Mouse (Mus musculus) forebrain, embryonic 16.5 days (tissue): ENCODE results near the gene Pdia3. TPM values are rescaled to one million over a fixed set of nuclear protein-coding genes. Genes with fewer than 3 reads are reported as not detected.
"Not testable (repeated sequence)": the region's sequence is repeated elsewhere in the genome, so short reads cannot be mapped to it uniquely, and the experiment has no call there.

Experiments
- ATAC-seq: fragments of 200-750 bp; cut with Nextera tagmentation; 2 replicates; pipeline ENCODE4 v1.8.0; 2017; ENCODE audit warnings: mild to moderate bottlenecking, moderate library complexity
- H3K27ac ChIP-seq: fragments of 300-500 bp; sonication (generic); 2 replicates; pipeline ENCODE4 v1.5.1; 2014; ENCODE audit warnings: low read length, control low read depth
- H3K27me3 ChIP-seq: fragments of 300-500 bp; sonication (generic); replicated peaks from 2 replicates; pipeline ENCODE4 v1.6.1; 2014; ENCODE audit warnings: low read length; ENCODE audit not compliant: control insufficient read depth, insufficient read depth
- H3K36me3 ChIP-seq: fragments of 300-500 bp; sonication (generic); 2 replicates; pipeline ENCODE4 v1.6.1; 2014; ENCODE audit not compliant: control insufficient read depth, insufficient read depth
- H3K4me1 ChIP-seq: fragments of 300-500 bp; sonication (generic); replicated peaks from 2 replicates; pipeline ENCODE4 v1.6.1; 2014; ENCODE audit warnings: low read length; ENCODE audit not compliant: control insufficient read depth, insufficient read depth
- H3K4me2 ChIP-seq: fragments of 300-500 bp; sonication (generic); 2 replicates; pipeline ENCODE4 v1.6.1; 2014; ENCODE audit warnings: mild to moderate bottlenecking, low read length, control low read depth
- H3K4me3 ChIP-seq: fragments of 300-500 bp; sonication (generic); replicated peaks from 2 replicates; pipeline ENCODE4 v1.5.1; 2014; ENCODE audit warnings: mild to moderate bottlenecking, low read length, control low read depth
- H3K9ac ChIP-seq: fragments of 300-500 bp; sonication (generic); replicated peaks from 2 replicates; pipeline ENCODE4 v1.6.1; 2014; ENCODE audit warnings: low read depth, low read length, control low read depth
- H3K9me3 ChIP-seq: fragments of 300-500 bp; sonication (generic); 2 replicates; pipeline ENCODE4 v1.6.1; 2016; ENCODE audit warnings: low read length; ENCODE audit not compliant: control insufficient read depth
- WGBS: fragments of 180-500 bp; shearing (Covaris S2); extraction: QIAGEN DNeasy Blood & Tissue Kit; methylation state at CpG from one replicate; pipeline ENCODE4 v1.1.7; 2014; 5-methylcytosine and 5-hydroxymethylcytosine counted together
- polyA plus RNA-seq: library from polyadenylated mRNA; unstranded; fragments of >200 nt; fragmentation: Nextera tagmentation; extraction: Ambion mirVana; gene quantifications from 2 replicates; pipeline ENCODE4 v1.2.1, GENCODE M21; 2015

Pdia3 gene
- 334 and 342 TPM in 2 replicates for polyA plus RNA-seq

- H3K27me3 ChIP-seq: no peaks in the 10 kb centered on the region
- H3K4me1 ChIP-seq: peaks cover 25% of the 10 kb centered on the region
- H3K27ac ChIP-seq: peak within 1 kb of the TSS; percentile 98
- peak within 1 kb of the TSS; percentile 74 for H3K4me3 ChIP-seq
- H3K9ac ChIP-seq: peak within 1 kb of the TSS; percentile 92
- WGBS: under 1% methylated on average over 68 of the region's 68 CpGs
- peak; percentile 99 for ATAC-seq
- H3K36me3 ChIP-seq: no peaks in the 10 kb centered on the region; the same call in 1 of the 2 replicates
- H3K4me2 ChIP-seq: peak within 1 kb of the TSS; percentile 60
- H3K9me3 ChIP-seq: no peaks in the 10 kb centered on the region
Observed at GRCm38 (mm10) chr2:121413387-121414042, at the start of gene Pdia3, which contains the start of gene Catsper2. Gene Pdia3 (plus strand): TSS chr2:121413775. Gene Catsper2 (minus strand): TSS chr2:121413792.

GRCm38 (mm10) chr2:121368831-121369230 lies 44.7 kb upstream of the Pdia3 start:
- ATAC-seq: no peak
- H3K4me3 ChIP-seq: no peak overlapping the region
- no peak overlapping the region for H3K9ac ChIP-seq
- H3K9me3 ChIP-seq: no peaks in the 10 kb centered on the region
- H3K27me3 ChIP-seq: no peaks in the 10 kb centered on the region
- WGBS: 62% methylated on average over 2 of the region's 2 CpGs
- H3K36me3 ChIP-seq: no peaks in the 10 kb centered on the region
- no peak overlapping the region for H3K27ac ChIP-seq
- no peak overlapping the region for H3K4me2 ChIP-seq
- 0 out of 2 replicates have a peak, but pooled peaks cover 2% of the 10 kb centered on the region for H3K4me1 ChIP-seq

DNA sequence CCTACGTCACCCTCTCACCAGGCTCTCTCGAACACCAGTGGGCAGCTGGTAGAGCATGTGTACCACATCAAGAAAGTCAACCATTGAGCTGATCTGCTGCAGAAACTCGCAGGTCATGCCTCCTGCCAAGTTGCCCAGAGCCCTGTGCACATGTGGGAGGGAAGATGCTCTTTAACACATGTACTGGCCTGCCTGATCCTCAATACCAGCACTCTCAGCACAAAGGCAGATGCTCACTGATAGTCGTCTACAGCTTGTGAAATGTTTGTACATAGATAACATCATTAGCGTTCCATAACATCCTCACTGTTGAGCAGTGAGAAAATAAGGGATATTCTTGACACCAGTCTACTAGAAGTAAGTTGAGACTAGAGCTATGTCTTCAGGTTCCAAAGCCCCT lies 42.7 kb upstream of the Pdia3 start:
- no peak overlapping the region for H3K9ac ChIP-seq
- no peak for ATAC-seq
- H3K4me2 ChIP-seq: no peak overlapping the region
- 85% methylated on average over 5 of the region's 5 CpGs for WGBS
- H3K4me3 ChIP-seq: no peak overlapping the region
- H3K36me3 ChIP-seq: no peaks in the 10 kb centered on the region
- no peaks in the 10 kb centered on the region for H3K27me3 ChIP-seq
- H3K27ac ChIP-seq: no peak overlapping the region
- 0 out of 2 replicates have a peak, but pooled peaks cover 2% of the 10 kb centered on the region for H3K4me1 ChIP-seq
- H3K9me3 ChIP-seq: no peaks in the 10 kb centered on the region

- Histone ChIP-seq H3K36me3 (no peaks in the 10 kb centered on the region), H3K27ac (no peak overlapping the region), H3K4me1 (0 out of 2 replicates have a peak, but pooled peaks cover 2% of the 10 kb centered on the region), H3K9ac (no peak overlapping the region), H3K4me3 (no peak overlapping the region), H3K9me3 (no peaks in the 10 kb centered on the region), H3K4me2 (no peak overlapping the region), H3K27me3 (no peaks in the 10 kb centered on the region)
- no peak for ATAC-seq
- 81% methylated on average over 3 of the region's 3 CpGs for WGBS
Observed at GRCm38 (mm10) chr2:121372266-121372665, 41.3 kb upstream of the Pdia3 start.

GRCm38 (mm10) chr2:121374766-121375165 lies 38.8 kb upstream of the Pdia3 start:
- WGBS: 48% methylated on average over 2 of the region's 2 CpGs
- no peak overlapping the region for H3K4me2 ChIP-seq
- H3K9me3 ChIP-seq: no peaks in the 10 kb centered on the region
- no peak overlapping the region for H3K4me3 ChIP-seq
- no peak for ATAC-seq
- H3K36me3 ChIP-seq: no peaks in the 10 kb centered on the region
- no peaks in the 10 kb centered on the region for H3K4me1 ChIP-seq
- no peak overlapping the region for H3K27ac ChIP-seq
- no peaks in the 10 kb centered on the region for H3K27me3 ChIP-seq
- H3K9ac ChIP-seq: no peak overlapping the region

- not testable (repeated sequence) for H3K27ac ChIP-seq, H3K4me1 ChIP-seq, H3K4me3 ChIP-seq, ATAC-seq, H3K9ac ChIP-seq, H3K4me2 ChIP-seq, H3K9me3 ChIP-seq, H3K36me3 ChIP-seq, H3K27me3 ChIP-seq
- WGBS: 99% methylated on average over 14 of the region's 17 CpGs
Observed at GRCm38 (mm10) chr2:121386961-121387575, 26.5 kb upstream of the Pdia3 start, which contains the start of gene Strc. Gene Strc (minus strand): TSS chr2:121387168.

DNA sequence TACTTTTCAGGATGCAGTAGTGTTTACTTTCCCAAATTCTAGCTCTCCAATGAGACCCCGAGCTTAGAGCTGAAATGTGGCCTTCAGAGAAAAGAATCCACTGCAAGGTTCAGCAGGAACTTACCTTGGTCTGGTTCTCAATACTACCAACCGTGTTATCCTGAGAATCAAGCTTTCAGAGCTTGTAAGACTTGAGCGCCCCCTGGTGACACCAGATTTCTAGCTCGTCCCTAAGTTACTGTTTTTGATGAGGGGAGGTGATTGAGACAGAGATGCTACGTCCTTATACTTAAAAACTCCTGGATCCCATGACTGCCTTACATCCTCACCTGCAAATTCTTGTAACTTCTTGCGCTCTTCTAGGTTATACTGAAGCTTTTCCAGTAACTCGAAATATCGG lies 17.0 kb upstream of the Pdia3 start:
- Histone ChIP-seq H3K4me2 (no peak overlapping the region), H3K36me3 (no peaks in the 10 kb centered on the region; the same call in 1 of the 2 replicates), H3K4me3 (no peak overlapping the region), H3K27me3 (no peaks in the 10 kb centered on the region; the same call in 1 of the 2 replicates), H3K4me1 (no peaks in the 10 kb centered on the region), H3K9me3 (no peaks in the 10 kb centered on the region), H3K9ac (no peak overlapping the region), H3K27ac (no peak overlapping the region)
- WGBS: 13% methylated on average over 8 of the region's 8 CpGs
- no peak for ATAC-seq

GRCm38 (mm10) chr2:121403296-121403695 lies 10.3 kb upstream of the Pdia3 start:
- Histone ChIP-seq H3K27ac (no peak overlapping the region), H3K36me3 (no peaks in the 10 kb centered on the region), H3K4me3 (no peak overlapping the region), H3K27me3 (no peaks in the 10 kb centered on the region; the same call in 1 of the 2 replicates), H3K9ac (no peak overlapping the region), H3K4me2 (no peak overlapping the region), H3K4me1 (no peaks in the 10 kb centered on the region), H3K9me3 (no peaks in the 10 kb centered on the region)
- ATAC-seq: no peak

DNA sequence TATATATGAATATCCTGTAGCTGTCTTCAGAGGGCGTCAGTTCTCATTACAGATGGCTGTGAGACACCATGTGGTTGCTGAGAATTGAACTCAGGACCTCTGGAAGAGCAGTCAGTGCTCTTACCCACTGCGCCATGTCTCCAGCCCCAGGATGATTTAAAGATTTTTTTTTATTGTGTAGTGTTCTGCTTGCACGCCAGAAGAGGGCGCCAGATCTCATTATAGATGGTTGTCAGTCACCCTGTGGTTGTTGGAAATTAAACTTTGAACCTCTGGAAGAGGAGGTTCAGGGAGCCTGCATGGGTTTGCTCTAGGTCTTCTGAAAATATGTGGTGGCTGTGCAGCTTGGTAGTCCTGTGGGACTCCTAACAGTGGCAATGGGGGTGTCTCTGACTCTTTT lies 5.4 kb upstream of the Pdia3 start:
- no peak overlapping the region for H3K27ac ChIP-seq
- no peaks in the 10 kb centered on the region for H3K9me3 ChIP-seq
- H3K27me3 ChIP-seq: no peaks in the 10 kb centered on the region
- no peak for ATAC-seq
- H3K4me1 ChIP-seq: peaks cover 8% of the 10 kb centered on the region; the same call in 1 of the 2 replicates
- no peak overlapping the region for H3K4me2 ChIP-seq
- WGBS: 33% methylated on average over 4 of the region's 4 CpGs
- H3K9ac ChIP-seq: no peak overlapping the region
- H3K4me3 ChIP-seq: no peak overlapping the region
- H3K36me3 ChIP-seq: no peaks in the 10 kb centered on the region
